In genomic region chr11:52228722-52229448, GRCm38 (mm10) we compare ENCODE assay signal across 26 mouse cellular contexts. TPM values are rescaled to one million over a fixed set of nuclear protein-coding genes. Genes with fewer than 3 reads are reported as not detected.
DNase-seq lines count a peak whose midpoint lies in the region; ATAC-seq and TF ChIP-seq lines count a peak whose summit lies in the region.
"Had no signal": no experiment of that assay in that cellular context is flagged by ENCODE, and none has a peak within 500 bp of the region (broad histone marks: within the 10 kb centered on the region; RNA-seq: fewer than 3 reads in every experiment).

No protein-coding gene starts in this region.

- H3K4me1 ChIP-seq in testis, adult 2 months (ENCODE audit: control insufficient read depth, insufficient read depth, low read length), result peaks cover 8% of the 10 kb centered on the region
- H3K4me1 ChIP-seq in embryonic facial prominence, embryonic 10.5 days, result peaks cover 26% of the 10 kb centered on the region
- peaks cover 23% of the 10 kb centered on the region for H3K4me1 ChIP-seq in kidney, embryonic 15.5 days

- H3K27me3 ChIP-seq in testis, adult 2 months (ENCODE audit: control insufficient read depth, insufficient read depth, low read length), result no peaks in the 10 kb centered on the region
- 0 out of 2 replicates have a peak, but pooled peaks cover 10% of the 10 kb centered on the region for H3K27me3 ChIP-seq in embryonic facial prominence, embryonic 10.5 days (replicated peaks; ENCODE audit: low read depth, poor library complexity, severe bottlenecking)
- H3K27me3 ChIP-seq in kidney, embryonic 15.5 days, result peaks cover 7% of the 10 kb centered on the region; the same call in 1 of the 2 replicates
- H3K27me3 ChIP-seq: forebrain, embryonic 15.5 days had no signal

- 81% methylated on average over 7 of the region's 7 CpGs for WGBS in embryonic facial prominence, embryonic 10.5 days
- 82% methylated on average over 7 of the region's 7 CpGs for WGBS in kidney, embryonic 15.5 days

- H3K27ac ChIP-seq in testis, adult 2 months (ENCODE audit: control insufficient read depth, insufficient read depth, low read depth, low read length), result peak overlapping the region; percentile 48
- no peak overlapping the region for H3K27ac ChIP-seq in embryonic facial prominence, embryonic 10.5 days (replicated peaks)
- H3K27ac ChIP-seq in kidney, embryonic 15.5 days, result no peak overlapping the region
- H3K27ac ChIP-seq: embryonic facial prominence, embryonic 12.5 days; forebrain, embryonic 15.5 days; heart, embryonic 15.5 days; hindbrain, embryonic 10.5 days; hindbrain, embryonic 15.5 days had no signal

- no peaks in the 10 kb centered on the region for H3K9me3 ChIP-seq in embryonic facial prominence, embryonic 10.5 days
- no peaks in the 10 kb centered on the region for H3K9me3 ChIP-seq in kidney, embryonic 15.5 days (replicated peaks)
- H3K9me3 ChIP-seq: embryonic facial prominence, embryonic 12.5 days; forebrain, embryonic 15.5 days; G1E; heart, embryonic 15.5 days; hindbrain, embryonic 10.5 days; hindbrain, embryonic 15.5 days had no signal

- TF ChIP-seq CTCF in testis, adult 2 months (IDR thresholded peaks at IDR 0.05; ENCODE audit: control insufficient read depth, insufficient read depth, insufficient replicate concordance, low read depth, low read length), result no peak

- peak; percentile 14 for DNase-seq in adrenal gland, postnatal 14 days
- DNase-seq in adrenal gland, postnatal 25 days, result no peak
- no peak for DNase-seq in testis, postnatal 14 days (ENCODE audit: low spot score)
- peak; percentile 82 for DNase-seq in NIH3T3 (ENCODE audit: low read depth)
- no peak for DNase-seq in embryonic facial prominence, embryonic 10.5 days (ENCODE audit: low spot score)
- DNase-seq: adrenal gland, postnatal 10 days; cerebellum, adult 2 months; cerebellum, postnatal 10 days; embryo, embryonic 11 days; gastrocnemius, postnatal 14 days; heart, postnatal 14 days; kidney, adult 2 months had no signal

- TF ChIP-seq POLR2A in testis, adult 2 months (IDR thresholded peaks at IDR 0.05; ENCODE audit: control insufficient read depth, low read depth, low read length), result no peak

- ATAC-seq in kidney, embryonic 15.5 days (replicated peaks; ENCODE audit: low FRiP score), result no peak
- ATAC-seq: forebrain, embryonic 15.5 days; intestine, embryonic 16.5 days had no signal

- H3K9ac ChIP-seq in kidney, embryonic 15.5 days, result no peak overlapping the region
- H3K9ac ChIP-seq: embryonic facial prominence, embryonic 12.5 days; forebrain, embryonic 15.5 days; heart, embryonic 15.5 days; hindbrain, embryonic 15.5 days had no signal

- H3K4me3 ChIP-seq in testis, adult 2 months (ENCODE audit: control insufficient read depth, low read depth, low read length), result no peak overlapping the region
- no peak overlapping the region for H3K4me3 ChIP-seq in embryonic facial prominence, embryonic 10.5 days
- no peak overlapping the region for H3K4me3 ChIP-seq in kidney, embryonic 15.5 days (replicated peaks)
- H3K4me3 ChIP-seq: embryonic facial prominence, embryonic 12.5 days; forebrain, embryonic 15.5 days; heart, embryonic 15.5 days; hindbrain, embryonic 10.5 days; hindbrain, embryonic 15.5 days had no signal

- no peak overlapping the region for H3K4me2 ChIP-seq in kidney, embryonic 15.5 days
- H3K4me2 ChIP-seq: embryonic facial prominence, embryonic 12.5 days; forebrain, embryonic 15.5 days; heart, embryonic 11.5 days; heart, embryonic 15.5 days; hindbrain, embryonic 15.5 days had no signal

- H3K36me3 ChIP-seq in testis, adult 2 months (ENCODE audit: control insufficient read depth, insufficient read depth, low read length), result no peaks in the 10 kb centered on the region
- H3K36me3 ChIP-seq in embryonic facial prominence, embryonic 10.5 days (replicated peaks), result no peaks in the 10 kb centered on the region
- H3K36me3 ChIP-seq in kidney, embryonic 15.5 days, result no peaks in the 10 kb centered on the region
- H3K36me3 ChIP-seq: embryonic facial prominence, embryonic 12.5 days; forebrain, embryonic 15.5 days; G1E; heart, embryonic 15.5 days; hindbrain, embryonic 10.5 days; hindbrain, embryonic 15.5 days had no signal

RNA-seq across cellular contexts. Expression of gene Skp1a, which starts 2.9 kb away (rescaled TPM):
- total RNA-seq in adrenal gland, postnatal 14 days (2021), result 321 and 322 TPM in 2 replicates
- total RNA-seq in adrenal gland, postnatal 25 days (2021), result 448 and 476 TPM in 2 replicates
- polyA plus RNA-seq in testis, adult 2 months (2012; rRNA removed), result 89.0 and 95.9 TPM in 2 replicates
- polyA plus RNA-seq in embryonic facial prominence, embryonic 10.5 days (2016; fragmentation: Nextera tagmentation; extraction: Ambion mirVana), result 938 and 966 TPM in 2 replicates
- polyA plus RNA-seq in kidney, embryonic 15.5 days (2015; fragmentation: Nextera tagmentation; extraction: Ambion mirVana), result 790 and 863 TPM in 2 replicates

RNA-seq across cellular contexts. Expression of gene Olfr1371, which starts 15.1 kb away (rescaled TPM):
- total RNA-seq in adrenal gland, postnatal 14 days (2021), result not detected in 2 replicates
- not detected in 2 replicates for total RNA-seq in adrenal gland, postnatal 25 days (2021)
- polyA plus RNA-seq in testis, adult 2 months (2012; rRNA removed), result 0.28 TPM in 1 of 2 replicates, not detected in the other
- not detected in 2 replicates for polyA plus RNA-seq in embryonic facial prominence, embryonic 10.5 days (2016; fragmentation: Nextera tagmentation; extraction: Ambion mirVana)
- not detected in 2 replicates for polyA plus RNA-seq in kidney, embryonic 15.5 days (2015; fragmentation: Nextera tagmentation; extraction: Ambion mirVana)
- total RNA-seq: adrenal gland, postnatal 10 days; common myeloid progenitor, adult 5-6 weeks; gastrocnemius, postnatal 14 days; granulocyte monocyte progenitor cell, adult 5-6 weeks; heart, postnatal 14 days had no signal
- polyA plus RNA-seq: cerebellum, adult 2 months; embryonic facial prominence, embryonic 12.5 days; forebrain, embryonic 11.5 days; forebrain, embryonic 15.5 days; frontal cortex, adult 2 months; G1E; heart, embryonic 11.5 days; heart, embryonic 15.5 days; hindbrain, embryonic 10.5 days; hindbrain, embryonic 15.5 days; intestine, embryonic 16.5 days; kidney, adult 2 months had no signal

RNA-seq across cellular contexts. Expression of gene Tcf7, which starts 53.9 kb away (rescaled TPM):
- total RNA-seq in adrenal gland, postnatal 14 days (2021), result 41.6 and 78.5 TPM in 2 replicates
- total RNA-seq in adrenal gland, postnatal 25 days (2021), result 38.8 and 41.3 TPM in 2 replicates
- 8.3 and 9.0 TPM in 2 replicates for polyA plus RNA-seq in testis, adult 2 months (2012; rRNA removed)
- polyA plus RNA-seq in embryonic facial prominence, embryonic 10.5 days (2016; fragmentation: Nextera tagmentation; extraction: Ambion mirVana), result 11.3 and 13.0 TPM in 2 replicates
- 15.4 and 15.5 TPM in 2 replicates for polyA plus RNA-seq in kidney, embryonic 15.5 days (2015; fragmentation: Nextera tagmentation; extraction: Ambion mirVana)
- total RNA-seq: G1E had no signal
- polyA plus RNA-seq: G1E had no signal

Comparison
In these comparisons a context has a peak if more than half of its experiments do, and no peak if none do; other contexts are left out.
1. DNase-seq: peak in adrenal gland, postnatal 14 days (single experiment) and NIH3T3 (single experiment); none in adrenal gland, postnatal 25 days (single experiment), testis, postnatal 14 days (single experiment) and embryonic facial prominence, embryonic 10.5 days (single experiment).